Mouse (Mus musculus) megakaryocyte, embryonic 14.5 days (primary cell): ENCODE data around the gene Znrf1.

Experiments
- FLI1 ChIP-seq: IDR thresholded peaks from 2 replicates; pipeline ENCODE4 v1.6.1; 2012; ENCODE audit warnings: low read length, inconsistent platforms, mixed read lengths
- GATA1 ChIP-seq: IDR thresholded peaks from 3 replicates; pipeline ENCODE4 v1.6.1; 2012; ENCODE audit warnings: mixed read lengths, low read length, inconsistent platforms, borderline replicate concordance

- TF ChIP-seq GATA1, result no peak
- no peak for TF ChIP-seq FLI1
These were observed 51.7 kb downstream of the Znrf1 start for GRCm38 (mm10) chr8:111587545-111588094.
